Mouse (Mus musculus): ENCODE results near the gene Kcnj15. TPM values are rescaled to one million over a fixed set of nuclear protein-coding genes. Genes with fewer than 3 reads are reported as not detected.

Kcnj15 gene
- total RNA-seq, 1 experiment: 0.04 TPM

DNA sequence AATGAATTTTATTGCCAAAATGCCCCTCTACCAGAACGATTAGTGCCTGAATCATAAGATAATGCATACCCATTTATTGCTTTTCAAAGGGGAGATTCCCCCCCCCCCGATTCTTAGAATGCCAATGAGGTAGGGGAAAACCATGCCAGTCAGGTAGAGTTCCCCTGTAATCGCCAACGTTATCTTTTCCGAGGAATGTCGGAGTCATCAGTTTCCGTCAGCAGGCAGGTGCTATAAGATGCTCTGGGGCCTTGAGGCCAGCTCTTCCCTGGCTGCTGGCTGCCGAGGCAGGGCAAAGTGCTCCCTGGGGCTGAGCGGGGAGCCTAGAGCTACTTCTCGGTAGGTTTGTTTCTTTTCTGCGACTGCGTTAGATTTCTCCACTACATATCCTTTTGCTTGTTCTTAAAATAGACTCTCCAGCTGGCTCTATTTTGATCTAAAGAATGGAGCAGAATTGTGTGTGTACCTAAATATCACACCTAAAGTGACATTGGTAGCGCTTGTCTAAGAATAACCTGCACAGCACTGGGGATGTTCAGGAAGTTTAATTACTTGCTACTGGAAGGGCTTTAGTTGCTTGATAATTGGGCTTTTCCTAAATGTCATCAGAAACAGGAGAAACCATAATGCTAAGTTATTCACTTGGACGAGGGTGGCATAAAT, 35.6 kb downstream of the Kcnj15 start:
- in situ Hi-C loops (cut with MboI; ENCODE audit: low sequenced_read_pairs in 2 of 2, unreplicated experiment in 2 of 2): no loop called here
- no peaks in the 10 kb centered on the region for H3K9me3 ChIP-seq (ENCODE audit: control insufficient read depth, insufficient read depth, low read depth, low read length)
- H3K27ac ChIP-seq (ENCODE audit: insufficient read depth, low read depth, low read length, poor library complexity, severe bottlenecking): no peak overlapping the region
- TF ChIP-seq MAFK (IDR thresholded peaks at IDR 0.05; ENCODE audit: insufficient read depth, low read depth, low read length) (no peak), HCFC1 (IDR thresholded peaks at IDR 0.05; ENCODE audit: borderline replicate concordance, insufficient read depth, low read length) (no peak), CHD2 (IDR thresholded peaks at IDR 0.05; ENCODE audit: low read depth, low read length) (no peak), ZNF384 (IDR thresholded peaks at IDR 0.05; ENCODE audit: low read depth, low read length) (no peak), ZC3H11A (IDR thresholded peaks at IDR 0.05; ENCODE audit: borderline replicate concordance, low read depth, low read length) (no peak)
- H3K9ac ChIP-seq (ENCODE audit: insufficient read depth, low read depth, low read length, poor library complexity, severe bottlenecking): no peak overlapping the region
- no peaks in the 10 kb centered on the region for H3K36me3 ChIP-seq (ENCODE audit: control insufficient read depth, insufficient read depth, low read length, poor library complexity, severe bottlenecking)
- no peak overlapping the region for H3K4me3 ChIP-seq (ENCODE audit: insufficient read depth in 1 of 2, low read depth in 1 of 2, low read length in 2 of 2, poor library complexity in 1 of 2, severe bottlenecking in 1 of 2)
- no peak for DNase-seq (ENCODE audit: low read depth, low spot score)
- no peaks in the 10 kb centered on the region for H3K4me1 ChIP-seq (ENCODE audit: control insufficient read depth in 2 of 2, insufficient read depth in 2 of 2, low read length in 2 of 2, poor library complexity in 1 of 2)

- no peak overlapping the region for H3K27ac ChIP-seq (ENCODE audit: insufficient read depth, low read depth, low read length, poor library complexity, severe bottlenecking)
- no peaks in the 10 kb centered on the region for H3K4me1 ChIP-seq (ENCODE audit: control insufficient read depth in 2 of 2, insufficient read depth in 2 of 2, low read length in 2 of 2, poor library complexity in 1 of 2)
- no peaks in the 10 kb centered on the region for H3K9me3 ChIP-seq (ENCODE audit: control insufficient read depth, insufficient read depth, low read depth, low read length)
- no peak for DNase-seq (ENCODE audit: low read depth, low spot score)
- no peak overlapping the region for H3K9ac ChIP-seq (ENCODE audit: insufficient read depth, low read depth, low read length, poor library complexity, severe bottlenecking)
- H3K4me3 ChIP-seq (ENCODE audit: insufficient read depth in 1 of 2, low read depth in 1 of 2, low read length in 2 of 2, poor library complexity in 1 of 2, severe bottlenecking in 1 of 2): no peak overlapping the region
- in situ Hi-C loops (cut with MboI; ENCODE audit: low sequenced_read_pairs in 2 of 2, unreplicated experiment in 2 of 2): no loop called here
- TF ChIP-seq ZC3H11A (IDR thresholded peaks at IDR 0.05; ENCODE audit: borderline replicate concordance, low read depth, low read length): no peak
- TF ChIP-seq HCFC1 (IDR thresholded peaks at IDR 0.05; ENCODE audit: borderline replicate concordance, insufficient read depth, low read length): no peak
- no peak for TF ChIP-seq ZNF384 (IDR thresholded peaks at IDR 0.05; ENCODE audit: low read depth, low read length)
- no peak for TF ChIP-seq MAFK (IDR thresholded peaks at IDR 0.05; ENCODE audit: insufficient read depth, low read depth, low read length)
- no peak for TF ChIP-seq CHD2 (IDR thresholded peaks at IDR 0.05; ENCODE audit: low read depth, low read length)
- H3K36me3 ChIP-seq (ENCODE audit: control insufficient read depth, insufficient read depth, low read length, poor library complexity, severe bottlenecking): no peaks in the 10 kb centered on the region
Observed at GRCm38 (mm10) chr16:95297651-95298050, 40.3 kb downstream of the Kcnj15 start.

DNA sequence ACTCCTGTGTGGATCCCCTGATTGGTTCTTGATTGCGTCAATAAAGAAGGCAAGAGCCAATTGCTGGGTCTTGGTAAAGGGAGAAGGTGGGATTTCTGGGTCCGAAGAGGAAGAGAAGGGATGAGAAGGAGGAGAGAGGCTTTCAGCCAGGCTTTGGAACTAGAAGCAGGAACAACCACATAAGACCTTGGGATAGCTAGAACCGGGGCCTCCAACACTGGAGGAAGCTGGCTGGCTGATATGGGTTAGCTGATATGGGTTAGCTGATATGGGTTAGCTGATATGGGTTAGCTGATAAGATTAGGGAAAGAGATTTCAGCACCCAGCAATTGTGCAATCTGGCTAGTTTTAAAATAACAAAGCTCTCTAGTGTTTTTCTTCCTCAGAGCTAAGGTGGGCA, 44.3 kb downstream of the Kcnj15 start:
- DNase-seq (ENCODE audit: low read depth, low spot score): no peak
- H3K9me3 ChIP-seq (ENCODE audit: control insufficient read depth, insufficient read depth, low read depth, low read length): no peaks in the 10 kb centered on the region

GRCm38 (mm10) chr16:95303676-95304075, 46.3 kb downstream of the Kcnj15 start:
- no peak overlapping the region for H3K9ac ChIP-seq (ENCODE audit: insufficient read depth, low read depth, low read length, poor library complexity, severe bottlenecking)
- H3K4me3 ChIP-seq (ENCODE audit: insufficient read depth in 1 of 2, low read depth in 1 of 2, low read length in 2 of 2, poor library complexity in 1 of 2, severe bottlenecking in 1 of 2): no peak overlapping the region
- no peaks in the 10 kb centered on the region for H3K36me3 ChIP-seq (ENCODE audit: control insufficient read depth, insufficient read depth, low read length, poor library complexity, severe bottlenecking)
- no peak overlapping the region for H3K27ac ChIP-seq (ENCODE audit: insufficient read depth, low read depth, low read length, poor library complexity, severe bottlenecking)
- H3K9me3 ChIP-seq (ENCODE audit: control insufficient read depth, insufficient read depth, low read depth, low read length): no peaks in the 10 kb centered on the region
- in situ Hi-C loops (cut with MboI; ENCODE audit: low sequenced_read_pairs in 2 of 2, unreplicated experiment in 2 of 2): no loop called here
- H3K4me1 ChIP-seq (ENCODE audit: control insufficient read depth in 2 of 2, insufficient read depth in 2 of 2, low read length in 2 of 2, poor library complexity in 1 of 2): no peaks in the 10 kb centered on the region
- TF ChIP-seq CHD2 (IDR thresholded peaks at IDR 0.05; ENCODE audit: low read depth, low read length) (no peak), ZC3H11A (IDR thresholded peaks at IDR 0.05; ENCODE audit: borderline replicate concordance, low read depth, low read length) (no peak), ZNF384 (IDR thresholded peaks at IDR 0.05; ENCODE audit: low read depth, low read length) (no peak), MAFK (IDR thresholded peaks at IDR 0.05; ENCODE audit: insufficient read depth, low read depth, low read length) (no peak), HCFC1 (IDR thresholded peaks at IDR 0.05; ENCODE audit: borderline replicate concordance, insufficient read depth, low read length) (no peak)
- DNase-seq (ENCODE audit: low read depth, low spot score): no peak

More for the DNA sequence above, 44.3 kb downstream of the Kcnj15 start:
- TF ChIP-seq CHD2 (IDR thresholded peaks at IDR 0.05; ENCODE audit: low read depth, low read length): no peak
- no peak for TF ChIP-seq MAFK (IDR thresholded peaks at IDR 0.05; ENCODE audit: insufficient read depth, low read depth, low read length)
- no peak for TF ChIP-seq ZNF384 (IDR thresholded peaks at IDR 0.05; ENCODE audit: low read depth, low read length)
- TF ChIP-seq HCFC1 (IDR thresholded peaks at IDR 0.05; ENCODE audit: borderline replicate concordance, insufficient read depth, low read length): no peak
- TF ChIP-seq ZC3H11A (IDR thresholded peaks at IDR 0.05; ENCODE audit: borderline replicate concordance, low read depth, low read length): no peak
- no peaks in the 10 kb centered on the region for H3K36me3 ChIP-seq (ENCODE audit: control insufficient read depth, insufficient read depth, low read length, poor library complexity, severe bottlenecking)
- in situ Hi-C loops (cut with MboI; ENCODE audit: low sequenced_read_pairs in 2 of 2, unreplicated experiment in 2 of 2): no loop called here
- H3K4me3 ChIP-seq (ENCODE audit: insufficient read depth in 1 of 2, low read depth in 1 of 2, low read length in 2 of 2, poor library complexity in 1 of 2, severe bottlenecking in 1 of 2): no peak overlapping the region
- H3K4me1 ChIP-seq (ENCODE audit: control insufficient read depth in 2 of 2, insufficient read depth in 2 of 2, low read length in 2 of 2, poor library complexity in 1 of 2): no peaks in the 10 kb centered on the region
- no peak overlapping the region for H3K9ac ChIP-seq (ENCODE audit: insufficient read depth, low read depth, low read length, poor library complexity, severe bottlenecking)
- H3K27ac ChIP-seq (ENCODE audit: insufficient read depth, low read depth, low read length, poor library complexity, severe bottlenecking): no peak overlapping the region
